8 mouse cellular contexts compared by ENCODE assay signal in genomic region chr6:137142796-137143195, GRCm38 (mm10). TPM values are rescaled to one million over a fixed set of nuclear protein-coding genes. Genes with fewer than 3 reads are reported as not detected.
DNase-seq lines count a peak whose midpoint lies in the region; ATAC-seq lines count a peak whose summit lies in the region.

No protein-coding gene starts in this region.

- H3K4me3 ChIP-seq in heart, embryonic 11.5 days (ENCODE audit: low read depth, low read length) = peak overlapping the region; percentile 36
- H3K4me3 ChIP-seq in heart, embryonic 15.5 days = peak overlapping the region; percentile 38
- H3K4me3 ChIP-seq in liver, embryonic 11.5 days (ENCODE audit: low read depth, low read length) = no peak overlapping the region
- no peak overlapping the region for H3K4me3 ChIP-seq in neural tube, embryonic 14.5 days (ENCODE audit: low read depth, low read length)

- DNase-seq in heart, postnatal 25 days (ENCODE audit: low spot score) = no peak
- DNase-seq in liver, embryonic 11.5 days (ENCODE audit: low spot score) = no peak
- DNase-seq in ovary, postnatal 36 days (ENCODE audit: low spot score) = no peak
- no peak for DNase-seq in urinary bladder, adult 2 months (ENCODE audit: low spot score)
- no peak for DNase-seq in left cerebral cortex, adult 8-10 months (ENCODE audit: low spot score in 2 of 2)

- intact Hi-C loops in heart, postnatal 25 days (cut with DNase I) = no loop called here

- no peaks in the 10 kb centered on the region for H3K9me3 ChIP-seq in heart, embryonic 11.5 days (replicated peaks; ENCODE audit: control insufficient read depth, low read length)
- H3K9me3 ChIP-seq in heart, embryonic 15.5 days (replicated peaks) = no peaks in the 10 kb centered on the region
- H3K9me3 ChIP-seq in liver, embryonic 11.5 days (ENCODE audit: control insufficient read depth, low read length) = no peaks in the 10 kb centered on the region
- no peaks in the 10 kb centered on the region for H3K9me3 ChIP-seq in neural tube, embryonic 14.5 days (ENCODE audit: control insufficient read depth, low read length)

- H3K4me2 ChIP-seq in heart, embryonic 11.5 days = peak overlapping the region; percentile 66
- peak overlapping the region; percentile 66 for H3K4me2 ChIP-seq in heart, embryonic 15.5 days
- H3K4me2 ChIP-seq in liver, embryonic 11.5 days = peak overlapping the region; percentile 26
- no peak overlapping the region; the same call in 1 of the 2 replicates for H3K4me2 ChIP-seq in neural tube, embryonic 14.5 days (ENCODE audit: low read depth, low read length)

- H3K27ac ChIP-seq in heart, embryonic 11.5 days (ENCODE audit: low read depth, low read length) = peak overlapping the region; percentile 70
- peak overlapping the region; percentile 58 for H3K27ac ChIP-seq in heart, embryonic 15.5 days
- H3K27ac ChIP-seq in liver, embryonic 11.5 days (ENCODE audit: low read depth, low read length) = no peak overlapping the region
- no peak overlapping the region for H3K27ac ChIP-seq in neural tube, embryonic 14.5 days (ENCODE audit: low read depth, low read length)

- no peaks in the 10 kb centered on the region for H3K36me3 ChIP-seq in heart, embryonic 11.5 days (ENCODE audit: control insufficient read depth, insufficient read depth, low read length)
- no peaks in the 10 kb centered on the region for H3K36me3 ChIP-seq in heart, embryonic 15.5 days
- H3K36me3 ChIP-seq in liver, embryonic 11.5 days (ENCODE audit: control insufficient read depth, insufficient read depth, low read length) = no peaks in the 10 kb centered on the region
- no peaks in the 10 kb centered on the region for H3K36me3 ChIP-seq in neural tube, embryonic 14.5 days (ENCODE audit: control insufficient read depth, insufficient read depth, low read length)

- 0% methylated on average over 8 of the region's 11 CpGs for WGBS in heart, embryonic 11.5 days (ENCODE audit: insufficient replicate concordance)
- WGBS in heart, embryonic 15.5 days = under 1% methylated on average over 11 of the region's 11 CpGs
- 4% methylated on average over 7 of the region's 11 CpGs for WGBS in liver, embryonic 11.5 days
- 0% methylated on average over 5 of the region's 11 CpGs for WGBS in neural tube, embryonic 14.5 days

- peak overlapping the region; percentile 58; the same call in 1 of the 2 replicates for H3K9ac ChIP-seq in heart, embryonic 11.5 days (ENCODE audit: low read depth, low read length)
- peak overlapping the region; percentile 25 for H3K9ac ChIP-seq in heart, embryonic 15.5 days
- no peak overlapping the region for H3K9ac ChIP-seq in liver, embryonic 11.5 days (ENCODE audit: low read depth, low read length)
- H3K9ac ChIP-seq in neural tube, embryonic 14.5 days (replicated peaks; ENCODE audit: low read depth, low read length) = no peak overlapping the region

- peak; percentile 25; the same call in 1 of the 2 replicates for ATAC-seq in heart, embryonic 11.5 days (replicated peaks; ENCODE audit: insufficient number of reproducible peaks, low FRiP score, low TSS enrichment)
- peak; percentile 74; the same call in 1 of the 2 replicates for ATAC-seq in heart, embryonic 15.5 days (replicated peaks; ENCODE audit: insufficient number of reproducible peaks, insufficient read depth, low FRiP score, low read depth)
- ATAC-seq in liver, embryonic 11.5 days (replicated peaks; ENCODE audit: low FRiP score) = no peak; the same call in 1 of the 2 replicates
- ATAC-seq in neural tube, embryonic 14.5 days (ENCODE audit: low read depth) = peak; percentile 49; the same call in 1 of the 2 replicates

- H3K27me3 ChIP-seq in heart, embryonic 11.5 days (ENCODE audit: control insufficient read depth, insufficient read depth, low read length) = no peaks in the 10 kb centered on the region
- H3K27me3 ChIP-seq in heart, embryonic 15.5 days = no peaks in the 10 kb centered on the region
- H3K27me3 ChIP-seq in liver, embryonic 11.5 days (replicated peaks; ENCODE audit: control insufficient read depth, insufficient read depth, low read length) = no peaks in the 10 kb centered on the region
- no peaks in the 10 kb centered on the region for H3K27me3 ChIP-seq in neural tube, embryonic 14.5 days (ENCODE audit: control insufficient read depth, insufficient read depth, low read length)

- H3K4me1 ChIP-seq in heart, embryonic 11.5 days (ENCODE audit: control insufficient read depth, insufficient read depth, low read length) = peaks cover 34% of the 10 kb centered on the region
- peaks cover 33% of the 10 kb centered on the region for H3K4me1 ChIP-seq in heart, embryonic 15.5 days (replicated peaks)
- peaks cover 2% of the 10 kb centered on the region for H3K4me1 ChIP-seq in liver, embryonic 11.5 days (replicated peaks; ENCODE audit: control insufficient read depth, insufficient read depth, low read length)
- H3K4me1 ChIP-seq in neural tube, embryonic 14.5 days (ENCODE audit: control insufficient read depth, insufficient read depth, low read length) = no peaks in the 10 kb centered on the region; the same call in 1 of the 2 replicates

RNA-seq across cellular contexts. Expression of gene Rerg, which starts 27.5 kb away (rescaled TPM):
- 4.4 and 4.6 TPM in 2 replicates for polyA plus RNA-seq in heart, embryonic 11.5 days (2014; fragmentation: Nextera tagmentation; extraction: Ambion mirVana)
- 1 to 10 TPM; 3.5 to 4.8 TPM for total RNA-seq in heart, postnatal 25 days (2021)
- polyA plus RNA-seq in heart, embryonic 15.5 days (2015; fragmentation: Nextera tagmentation; extraction: Ambion mirVana) = 5.5 and 6.2 TPM in 2 replicates
- polyA plus RNA-seq in liver, embryonic 11.5 days (2014; fragmentation: Nextera tagmentation; extraction: Ambion mirVana) = 3.4 and 3.5 TPM in 2 replicates
- 6.6 and 8.5 TPM in 2 replicates for polyA plus RNA-seq in neural tube, embryonic 14.5 days (2014; fragmentation: Nextera tagmentation; extraction: Ambion mirVana)
- 33.0 and 38.2 TPM in 2 replicates for polyA plus RNA-seq in urinary bladder, adult 2 months (2012; rRNA removed)
- total RNA-seq in left cerebral cortex, adult 8-10 months (2022) = 10 to 100 TPM; 13.6 to 17.9 (median 15.1) TPM

Comparison
In these comparisons a context has a peak if more than half of its experiments do, and no peak if none do; other contexts are left out.
1. H3K27ac ChIP-seq: peak in heart, embryonic 11.5 days (single experiment) and heart, embryonic 15.5 days (single experiment); none in liver, embryonic 11.5 days (single experiment) and neural tube, embryonic 14.5 days (single experiment).
2. H3K4me3 ChIP-seq: peak in heart, embryonic 11.5 days (single experiment) and heart, embryonic 15.5 days (single experiment); none in liver, embryonic 11.5 days (single experiment) and neural tube, embryonic 14.5 days (single experiment).
3. H3K9ac ChIP-seq: peak in heart, embryonic 11.5 days (single experiment) and heart, embryonic 15.5 days (single experiment); none in liver, embryonic 11.5 days (single experiment) and neural tube, embryonic 14.5 days (single experiment).